Mouse (Mus musculus) cerebellum, adult 8-10 months (tissue): ENCODE data around the gene Theg.

Experiments
- DNase-seq: peaks from one replicate; pipeline ENCODE4 v3.0.0; 2022

Theg gene

DNA sequence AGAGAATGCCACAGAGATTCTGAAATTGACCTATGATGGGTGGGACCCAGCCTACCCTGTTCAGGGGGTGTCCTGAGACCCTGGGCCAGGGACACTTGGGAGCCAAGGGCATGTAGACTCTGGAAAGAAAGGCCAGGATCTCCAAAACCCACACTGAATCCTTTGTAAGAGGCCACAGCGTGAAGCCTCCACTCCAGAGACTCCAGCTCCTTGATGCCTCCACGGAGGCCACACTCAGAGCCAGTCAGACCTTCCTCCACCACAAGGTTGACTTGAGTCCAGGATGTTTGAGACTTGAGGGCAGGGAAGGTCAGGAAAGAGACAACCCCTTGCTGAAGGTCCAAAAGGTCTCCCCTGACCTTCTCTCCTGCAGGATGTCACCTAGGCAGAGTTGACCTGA lies 52.7 kb downstream of the Theg start:
- DNase-seq = no peak

DNA sequence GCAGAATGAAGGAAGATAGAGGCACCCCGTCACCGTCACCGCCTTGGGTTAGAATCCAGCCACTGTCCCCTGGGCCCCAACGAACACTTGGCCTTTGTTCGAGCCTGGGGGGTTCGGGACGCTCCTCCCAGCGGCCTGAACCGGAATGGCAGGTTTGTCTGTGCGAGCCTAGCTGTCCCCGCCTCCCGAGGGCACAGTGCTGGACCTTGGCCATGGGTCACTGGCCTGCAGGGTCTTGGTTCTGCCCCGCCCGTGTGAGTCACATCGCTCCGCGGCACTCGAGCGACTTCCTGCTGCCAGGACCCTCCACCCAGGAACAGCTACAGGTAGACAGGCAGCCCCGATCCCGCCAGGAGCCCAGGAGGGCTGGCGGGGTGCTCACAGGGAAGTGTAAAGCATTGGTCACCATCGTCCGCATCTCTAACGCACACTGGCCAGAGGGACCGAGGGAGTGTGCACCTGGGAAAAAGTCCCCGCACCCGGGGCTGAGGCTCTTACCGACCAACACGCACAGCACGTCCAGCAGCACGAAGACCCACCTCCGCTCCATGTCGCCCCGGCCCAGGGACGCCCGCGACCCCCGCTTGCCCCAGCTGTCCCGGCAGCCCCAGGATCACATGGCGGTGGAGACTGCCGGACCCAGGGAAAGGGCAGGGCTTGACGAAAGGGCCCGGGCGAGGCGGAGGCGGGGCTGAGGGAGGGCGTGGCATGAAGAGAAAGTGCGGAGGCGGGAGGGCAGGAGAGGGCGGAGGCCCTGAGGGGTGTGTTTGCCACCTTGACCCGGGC lies 53.8 kb downstream of the Theg start, which contains the start of gene Plpp2:
TSS of gene Plpp2 (minus strand) at position 671 of the 786 bp plus-strand sequence.
- DNase-seq = peak; percentile 59

DNA sequence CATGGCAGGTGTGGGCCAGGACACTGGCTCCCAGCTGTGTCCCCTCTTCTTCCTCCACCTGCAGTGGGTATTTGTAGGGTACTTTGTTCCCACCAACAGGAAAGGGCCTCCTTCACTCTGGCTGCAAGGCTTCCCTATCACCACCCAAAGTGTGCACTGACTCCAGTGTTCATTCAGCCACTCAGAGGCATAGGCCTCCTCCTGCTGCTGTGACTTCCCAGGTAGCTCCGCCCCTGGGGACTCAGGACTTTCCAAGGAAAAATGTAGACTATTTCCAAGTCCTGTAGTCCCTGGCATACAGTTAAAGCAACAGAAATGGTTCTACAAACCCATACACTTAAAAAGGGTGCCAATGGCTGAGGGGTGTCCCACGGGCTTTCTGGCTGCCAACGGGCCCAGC lies 54.5 kb downstream of the Theg start:
- DNase-seq = no peak

DNA sequence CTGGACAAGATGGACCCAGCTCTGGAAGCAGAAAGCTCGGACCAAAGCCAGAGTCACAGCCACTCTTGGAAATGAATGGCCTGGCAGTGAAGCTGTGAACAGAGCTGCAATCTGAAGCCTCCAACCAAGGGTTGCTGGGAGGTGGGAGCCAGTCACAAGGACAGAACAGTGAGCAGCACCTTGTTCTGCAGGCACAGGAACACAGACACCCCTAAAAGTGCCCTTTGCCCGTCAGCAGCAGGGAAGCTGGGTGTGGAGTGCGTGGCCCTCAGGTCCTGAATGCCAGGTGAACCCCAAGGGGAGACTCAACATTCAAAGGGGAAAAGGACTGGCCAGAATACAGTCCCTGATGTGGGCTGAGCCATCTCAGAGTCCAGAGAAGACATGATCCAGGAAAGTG lies 55.5 kb downstream of the Theg start:
- DNase-seq = no peak

DNA sequence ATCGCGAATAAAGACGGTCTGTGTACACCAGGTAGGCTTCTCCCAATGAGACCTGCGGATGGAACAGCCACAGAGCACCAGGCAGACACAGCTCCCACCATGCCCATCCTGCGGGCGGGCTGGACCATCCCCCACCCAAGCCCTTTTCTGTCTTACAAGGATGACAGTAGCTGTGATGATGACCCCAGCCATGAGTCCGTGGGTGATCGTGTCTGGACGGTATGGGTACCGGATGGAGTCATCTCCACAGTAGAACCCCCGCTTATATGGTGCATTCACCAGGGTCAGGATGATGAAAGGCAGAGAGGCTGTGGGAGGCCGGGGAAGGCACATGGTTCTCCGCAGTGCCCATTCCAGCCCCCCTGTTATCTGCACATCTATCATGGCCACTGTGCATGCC lies 56.4 kb downstream of the Theg start:
- DNase-seq = no peak

DNA sequence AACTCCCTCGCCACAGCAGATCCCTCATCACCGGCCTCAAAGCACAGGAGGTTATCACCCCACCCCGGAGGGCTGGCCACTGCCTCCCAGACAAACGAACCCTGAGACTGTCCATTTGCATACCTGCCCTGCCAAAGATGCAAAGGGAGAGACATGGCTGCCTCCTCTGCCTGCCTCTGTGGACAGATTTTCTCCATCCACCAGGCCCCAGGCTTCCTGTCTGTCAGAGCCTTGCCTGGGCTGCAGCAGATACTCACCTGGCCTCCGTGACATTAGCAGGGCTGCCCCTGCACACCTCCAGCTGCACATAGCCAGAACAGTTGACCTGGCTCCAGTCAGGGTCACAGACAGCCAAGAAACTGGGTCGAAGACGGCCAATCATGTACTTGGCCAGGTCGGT lies 56.9 kb downstream of the Theg start:
- DNase-seq = no peak

DNA sequence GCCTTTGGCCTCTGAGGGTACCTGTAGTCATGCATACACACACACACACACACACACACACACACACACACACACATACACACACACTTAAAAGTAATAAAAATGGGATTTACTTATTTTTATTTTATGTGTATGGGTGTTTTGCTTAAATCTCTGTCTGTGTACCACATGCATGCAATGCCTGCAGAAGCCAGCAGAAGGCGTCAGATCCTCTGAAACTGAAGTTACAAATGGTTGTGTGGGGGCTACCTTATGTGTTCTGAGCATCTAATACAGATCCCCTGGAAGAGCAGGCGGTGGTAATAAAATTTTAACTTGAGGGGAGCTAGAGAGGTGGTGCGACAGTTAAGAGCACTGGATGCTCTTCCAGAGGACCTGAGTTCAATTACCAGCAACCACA lies 59.0 kb downstream of the Theg start:
- no peak for DNase-seq

DNA sequence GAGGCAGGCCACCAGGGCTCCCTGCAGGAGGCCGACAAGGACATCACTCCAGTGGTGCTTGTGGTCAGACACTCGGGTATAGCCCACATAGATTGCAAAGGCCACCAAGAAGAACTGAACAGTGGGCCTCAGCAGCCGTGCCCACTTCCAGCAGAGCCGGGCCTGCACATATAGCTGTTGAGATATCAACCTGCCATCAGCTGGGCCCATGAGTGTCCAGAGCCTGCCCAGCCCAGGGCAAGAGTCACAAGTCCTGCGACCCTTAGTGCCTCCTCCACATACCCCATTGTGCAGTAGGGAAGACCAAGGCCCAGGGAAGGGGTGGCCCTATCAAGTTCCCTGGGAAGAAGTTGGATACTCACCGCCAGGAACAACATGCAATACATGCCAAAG lies 59.7 kb downstream of the Theg start:
- DNase-seq = no peak

DNA sequence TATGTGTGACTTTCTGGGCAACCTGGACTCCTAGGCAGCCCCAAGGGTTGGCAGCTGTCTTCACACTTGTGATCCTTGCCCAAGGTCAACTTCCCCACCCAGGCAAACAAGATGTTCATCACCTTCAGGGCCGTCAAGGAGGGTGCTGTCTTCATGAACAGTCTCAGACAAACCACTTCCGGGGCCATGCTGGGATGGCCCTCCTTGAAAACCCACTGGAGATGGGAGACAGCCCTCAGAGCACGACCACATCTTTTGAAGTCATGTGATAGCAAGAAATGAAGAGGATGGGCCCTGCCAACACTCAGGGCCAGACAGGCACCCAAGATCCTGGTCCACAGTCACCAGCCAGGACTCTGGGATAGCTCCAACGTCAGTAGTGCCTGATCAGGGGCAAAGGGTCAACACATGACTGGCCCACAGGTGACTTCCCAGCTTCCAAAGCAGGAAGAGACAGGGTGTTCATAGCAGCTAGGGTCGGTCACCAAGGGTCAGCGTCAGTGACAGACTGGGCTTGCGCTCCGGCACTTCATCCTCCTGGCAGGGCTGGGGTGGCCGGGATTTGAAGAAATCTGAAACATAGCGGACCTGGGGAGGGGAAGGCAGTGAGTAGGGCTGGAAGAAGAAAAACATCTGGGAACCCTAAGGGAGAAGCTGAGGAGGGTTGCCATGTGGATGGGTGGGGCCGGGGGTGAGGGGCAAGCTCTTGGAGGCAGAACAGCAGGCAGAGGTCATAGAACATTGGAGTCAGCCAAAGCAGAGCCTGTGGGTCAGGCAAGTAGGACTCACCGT lies 60.3 kb downstream of the Theg start:
- no peak for DNase-seq
